Mouse (Mus musculus) cerebral cortex, adult 2 months (tissue): Measurements from ENCODE around the gene Bud23.

Experiments used
- WGBS: fragments of 180-500 bp; shearing (Covaris S2); methylation state at CpG from one replicate; pipeline ENCODE4 v1.1.7; 2018; 5-methylcytosine and 5-hydroxymethylcytosine counted together

Bud23 gene

DNA sequence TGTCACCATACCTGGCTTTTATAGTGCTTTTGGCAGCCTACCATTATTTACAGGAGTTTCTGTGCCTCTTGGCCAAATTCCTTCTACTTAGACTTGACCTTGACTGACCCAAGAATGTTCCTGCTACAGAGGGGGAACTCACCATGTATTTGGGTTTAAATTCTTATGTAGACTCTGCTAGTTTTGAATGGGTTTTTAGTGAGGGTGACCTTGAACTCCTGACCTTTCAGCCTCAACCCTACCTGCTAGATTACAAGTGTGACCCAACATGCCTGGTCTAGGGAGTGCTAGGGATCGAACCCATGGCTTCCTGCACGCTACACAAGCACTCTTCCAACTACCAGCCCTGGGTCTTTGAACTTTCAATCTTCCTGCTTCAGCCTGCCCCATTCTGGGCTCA is 7.3 kb upstream of the Bud23 start:
- WGBS, result 98% methylated on average over 2 of the region's 2 CpGs

DNA sequence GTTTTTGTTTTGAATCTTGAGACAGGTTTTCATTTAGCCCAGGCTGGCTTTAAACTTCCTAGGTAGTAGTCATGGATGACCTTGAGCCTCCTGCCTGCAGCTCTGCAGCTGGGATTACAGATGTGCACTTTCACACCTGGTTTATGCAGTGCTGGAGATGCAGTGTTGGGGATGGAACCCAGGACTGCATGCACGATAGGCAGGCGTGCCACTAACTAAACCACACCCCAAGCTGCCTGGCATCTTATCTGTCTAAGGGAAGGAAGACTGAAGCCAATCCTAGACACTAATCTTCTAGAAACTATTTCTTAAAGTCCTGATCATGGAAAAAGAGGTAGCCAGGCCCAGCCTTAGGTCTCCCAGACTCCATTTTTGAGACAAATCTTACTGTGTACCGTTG is 5.7 kb upstream of the Bud23 start:
- WGBS, result 90% methylated on average over 3 of the region's 3 CpGs

DNA sequence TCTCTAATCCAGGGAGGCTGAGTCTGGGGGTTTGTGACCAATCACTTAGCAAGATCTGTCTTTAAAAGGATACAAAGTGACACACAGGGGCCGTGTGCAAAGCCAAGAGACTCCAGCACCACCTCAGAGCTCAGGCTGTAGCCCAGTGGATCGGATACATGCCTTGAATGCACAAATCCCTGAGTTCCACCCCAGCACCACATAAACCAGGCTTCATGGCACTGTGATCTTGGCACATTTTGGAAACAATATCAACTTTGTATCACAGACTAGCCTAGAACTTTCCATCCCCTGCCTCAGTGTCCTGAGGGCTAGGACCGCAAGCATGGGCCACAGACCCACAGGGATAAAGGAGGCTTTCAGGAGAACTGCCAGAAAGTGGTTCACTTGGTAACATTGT is 1.2 kb upstream of the Bud23 start:
- 88% methylated on average over 3 of the region's 3 CpGs for WGBS

DNA sequence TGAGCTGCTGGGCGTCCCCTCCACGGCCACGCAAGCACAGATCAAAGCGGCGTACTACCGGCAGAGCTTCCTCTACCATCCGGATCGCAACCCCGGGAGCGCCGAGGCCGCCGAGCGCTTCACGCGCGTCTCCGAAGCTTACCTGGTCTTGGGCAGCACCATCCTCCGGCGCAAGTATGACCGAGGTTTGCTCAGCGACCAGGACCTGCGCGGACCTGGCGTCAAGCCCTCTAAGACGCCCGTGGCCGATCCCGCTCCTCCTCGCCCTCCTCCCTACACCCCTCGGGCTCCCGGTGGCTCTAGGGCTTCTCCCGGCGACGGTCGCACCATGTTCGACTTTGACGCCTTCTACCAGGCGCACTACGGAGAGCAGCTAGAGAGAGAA is 385 bp downstream of the Bud23 start:
- under 1% methylated on average over 40 of the region's 40 CpGs for WGBS

DNA sequence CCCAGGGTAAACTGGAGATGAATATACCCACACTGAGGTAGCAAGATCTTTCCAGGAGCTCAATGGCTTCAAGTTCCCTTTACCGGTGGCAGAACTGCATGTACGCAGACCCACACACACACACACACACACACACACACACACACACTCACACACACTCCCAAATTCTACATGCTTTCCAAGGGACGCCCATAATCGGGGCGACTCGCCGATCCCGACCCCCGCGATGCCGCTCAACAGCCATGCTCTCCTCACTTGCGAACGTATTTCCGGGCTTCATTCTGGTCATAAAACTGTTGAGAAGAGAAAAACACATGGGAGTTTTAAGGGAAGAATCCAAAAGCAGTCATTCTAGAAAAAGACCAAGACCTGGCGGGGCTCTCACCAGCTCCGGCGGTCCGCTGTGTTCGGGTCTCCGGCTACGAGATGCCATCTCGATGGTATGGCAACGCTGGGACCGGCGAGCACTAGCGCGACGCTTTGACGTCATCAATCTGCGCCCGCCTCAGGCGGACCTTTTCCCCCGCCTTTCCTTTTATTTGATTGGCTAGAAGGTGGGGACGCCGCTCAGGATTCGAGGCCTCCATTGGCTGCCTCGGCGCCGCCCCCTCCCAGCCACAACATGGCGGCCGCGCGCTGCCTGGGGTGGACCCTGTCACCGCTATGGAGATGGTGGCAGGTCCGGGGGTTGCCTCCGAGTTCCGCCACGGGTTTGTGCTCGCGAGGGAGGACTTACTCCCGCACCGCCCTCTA is 954 bp downstream of the Bud23 start, which contains the start of gene Dnajc30:
Dnajc30 (plus strand) TSS at position 574 of the 753 bp plus-strand sequence.
- under 1% methylated on average over 52 of the region's 52 CpGs for WGBS

DNA sequence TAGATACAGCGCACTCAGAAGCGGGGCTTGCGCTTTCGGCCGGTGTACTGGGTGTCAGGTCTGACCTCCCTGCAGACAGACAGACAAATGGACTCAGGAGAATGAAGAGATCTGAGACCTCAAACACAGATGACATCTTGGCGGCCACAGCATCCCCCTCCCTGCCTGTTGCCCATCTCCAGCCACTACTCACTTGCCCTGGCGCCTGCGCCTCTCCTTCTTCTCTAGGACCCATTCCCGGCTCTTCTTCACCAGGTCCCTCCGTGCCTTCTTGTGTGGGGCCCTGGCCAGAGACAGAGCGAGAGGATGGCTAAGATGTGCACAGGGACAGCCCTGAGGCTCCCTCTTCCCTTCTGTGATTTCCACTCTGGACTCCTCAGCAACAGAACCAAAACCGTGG is 11.4 kb downstream of the Bud23 start:
- 84% methylated on average over 12 of the region's 12 CpGs for WGBS

DNA sequence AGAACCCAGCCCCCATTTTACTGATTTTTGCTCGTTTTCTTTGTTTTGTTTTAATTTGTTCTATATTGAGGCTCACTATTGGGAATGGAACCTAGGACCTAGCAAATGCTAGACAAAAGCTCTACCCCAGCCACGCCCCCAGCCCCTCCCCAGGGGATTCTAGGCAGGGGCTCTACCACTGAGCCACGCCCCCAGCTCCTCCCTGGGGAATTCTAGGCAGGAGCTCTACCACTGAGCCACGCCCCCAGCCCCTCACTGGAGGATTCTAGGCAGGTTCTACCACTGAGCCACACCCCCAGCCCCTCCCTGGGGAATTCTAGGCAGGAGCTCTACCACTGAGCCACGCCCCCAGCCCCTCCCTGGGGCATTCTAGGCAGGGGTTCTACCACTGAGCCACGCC is 15.5 kb downstream of the Bud23 start:
- WGBS, result 86% methylated on average over 6 of the region's 6 CpGs

DNA sequence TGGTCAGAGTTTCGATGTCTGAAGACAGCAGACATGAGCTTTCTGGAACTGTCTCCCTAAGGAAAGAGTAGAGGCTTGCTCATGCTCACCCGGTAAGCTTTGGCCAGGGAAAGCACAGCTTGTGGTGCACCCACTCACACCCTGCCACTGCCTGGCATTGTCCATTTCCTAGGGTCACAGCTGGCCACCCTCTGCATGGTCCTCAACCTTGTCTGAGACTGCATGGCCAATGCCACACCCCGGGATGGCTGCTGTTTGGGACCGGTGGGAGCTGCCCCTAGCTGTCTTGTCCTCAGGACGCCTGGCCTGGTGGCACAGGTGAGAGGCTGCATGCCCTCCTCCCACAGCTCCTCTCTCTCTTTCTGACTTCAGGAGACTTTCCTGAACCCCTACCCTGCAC is 16.2 kb downstream of the Bud23 start:
- 81% methylated on average over 5 of the region's 5 CpGs for WGBS

DNA sequence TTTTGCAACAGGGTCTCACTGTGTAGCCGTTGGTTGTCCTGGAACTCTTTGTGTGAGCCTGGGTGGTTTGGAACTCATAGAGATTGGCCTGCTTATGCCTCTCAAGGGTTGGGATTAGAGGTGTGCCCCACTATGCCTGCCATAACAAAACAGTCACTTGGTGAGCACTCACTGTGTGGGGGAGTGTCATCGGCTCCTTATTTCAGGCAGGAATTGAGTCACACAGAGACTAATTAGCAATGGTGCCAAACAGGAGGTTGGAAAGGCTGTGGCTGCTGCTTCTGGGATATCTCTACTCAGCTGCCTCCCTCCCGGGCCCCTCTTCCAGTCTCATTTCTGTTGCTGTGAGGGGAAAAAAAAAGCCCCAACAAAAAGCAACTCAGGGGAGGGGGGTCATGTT is 20.2 kb downstream of the Bud23 start:
- 55% methylated on average over 3 of the region's 3 CpGs for WGBS

DNA sequence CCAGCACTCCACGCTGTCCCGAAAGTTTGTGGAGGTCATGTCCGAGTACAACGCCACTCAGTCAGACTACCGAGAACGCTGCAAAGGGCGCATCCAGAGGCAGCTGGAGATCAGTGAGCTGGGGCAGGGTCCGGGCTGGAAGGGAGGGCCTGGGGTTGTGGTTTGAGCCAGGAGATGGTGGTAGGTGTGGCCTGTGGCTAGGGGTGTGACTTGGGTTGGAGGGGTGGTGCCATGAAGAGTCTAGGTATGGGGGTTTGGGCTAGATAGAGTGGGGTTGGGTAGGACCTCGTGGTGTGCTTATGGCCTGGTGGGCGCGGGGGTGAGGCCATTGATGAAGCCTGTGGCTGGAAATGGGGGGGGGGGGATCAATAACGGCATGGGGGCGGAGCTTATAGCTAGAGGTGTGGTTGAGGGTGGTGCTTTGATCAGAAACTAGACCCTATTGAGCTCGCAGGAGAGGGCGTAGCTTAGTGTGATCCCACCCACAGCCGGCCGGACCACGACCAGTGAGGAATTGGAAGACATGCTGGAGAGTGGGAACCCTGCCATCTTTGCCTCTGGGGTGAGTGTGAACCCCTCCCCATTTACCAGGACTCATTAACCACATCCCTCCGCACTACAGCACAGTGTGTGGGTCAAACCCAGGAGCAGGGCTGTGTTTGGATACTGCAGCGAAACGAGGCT is 22.5 kb downstream of the Bud23 start:
- whole genome bisulfite sequencing, result 50% methylated on average over 21 of the region's 21 CpGs

DNA sequence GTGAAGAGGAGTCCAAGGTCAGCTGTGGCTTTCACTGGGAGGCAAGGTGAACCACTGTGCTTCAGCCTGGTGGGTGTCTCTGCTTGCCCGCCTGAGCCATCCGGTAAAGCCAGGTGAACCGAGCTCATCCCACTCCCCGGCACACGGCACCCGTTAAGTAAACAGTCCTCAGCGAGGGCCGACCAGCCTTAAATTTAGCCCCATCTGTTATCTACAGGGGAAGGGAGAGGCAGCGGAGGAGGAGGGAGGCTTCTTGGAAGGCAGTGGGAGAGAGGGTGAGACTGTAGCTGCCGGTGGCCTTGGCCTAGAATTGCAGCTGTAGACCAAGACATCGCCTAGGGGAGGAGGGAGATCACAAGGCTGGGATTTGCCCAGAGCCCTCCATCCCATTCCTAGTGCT is 24.0 kb downstream of the Bud23 start:
- 50% methylated on average over 11 of the region's 11 CpGs for WGBS

DNA sequence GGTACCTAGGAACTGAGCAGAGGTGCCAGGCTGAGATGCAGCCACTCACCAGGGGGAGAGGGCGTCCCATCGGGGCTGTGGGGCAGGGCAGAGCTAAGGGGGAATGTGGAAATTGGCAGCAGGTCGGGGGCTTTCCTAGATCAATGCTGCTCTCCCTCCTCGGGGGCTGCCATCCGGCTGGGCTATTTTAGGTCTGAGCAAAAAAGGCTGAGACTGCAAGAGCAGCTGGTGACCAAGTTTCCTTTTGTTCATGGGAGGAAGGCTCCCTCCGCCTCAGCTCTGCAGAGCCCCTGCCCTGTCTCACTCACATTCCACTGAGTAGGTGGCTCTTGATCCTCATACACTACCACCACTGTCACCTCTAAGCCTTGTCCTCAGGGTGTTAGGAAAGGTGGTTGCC is 24.7 kb downstream of the Bud23 start:
- WGBS, result 21% methylated on average over 6 of the region's 6 CpGs

DNA sequence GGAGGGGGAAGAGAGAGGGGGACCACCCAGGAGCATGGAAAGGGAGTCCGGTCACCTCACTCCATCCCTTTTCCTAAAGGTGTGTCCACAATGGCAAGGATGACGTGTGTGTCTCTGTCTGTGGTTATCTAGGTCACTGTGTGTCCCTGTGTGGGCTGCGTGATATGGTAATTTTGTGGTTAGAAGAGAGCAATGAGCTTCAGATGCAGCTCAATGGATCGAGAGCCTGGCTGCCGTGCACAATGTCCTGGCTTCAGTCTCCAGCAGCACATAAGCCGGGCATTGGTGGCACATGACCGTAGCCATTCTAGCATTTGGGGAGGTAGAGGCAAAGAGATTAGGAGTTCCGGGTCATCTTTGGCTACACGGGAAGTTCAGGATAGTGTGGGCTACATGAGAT is 25.2 kb downstream of the Bud23 start:
- WGBS, result 49% methylated on average over 9 of the region's 9 CpGs

DNA sequence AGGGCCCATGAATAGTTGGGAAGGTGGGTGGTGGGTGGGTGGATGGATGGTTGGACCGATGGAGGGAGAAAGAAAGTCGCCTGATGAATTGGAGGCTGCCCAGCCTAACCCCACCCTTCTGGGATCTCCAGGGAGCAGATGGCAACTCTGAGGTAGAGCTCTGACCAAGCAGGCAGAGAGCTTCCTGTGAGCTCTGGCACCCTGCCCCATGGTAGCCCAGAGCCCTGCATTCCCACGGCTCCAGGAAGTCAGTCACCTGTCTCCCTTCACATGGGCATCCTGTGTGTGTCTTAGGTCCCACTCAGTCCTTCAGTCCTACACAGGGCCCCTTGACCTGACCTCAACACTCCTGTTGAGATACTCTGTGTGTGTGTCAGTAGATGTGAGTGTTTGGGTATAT is 26.8 kb downstream of the Bud23 start:
- WGBS, result 36% methylated on average over 3 of the region's 3 CpGs

DNA sequence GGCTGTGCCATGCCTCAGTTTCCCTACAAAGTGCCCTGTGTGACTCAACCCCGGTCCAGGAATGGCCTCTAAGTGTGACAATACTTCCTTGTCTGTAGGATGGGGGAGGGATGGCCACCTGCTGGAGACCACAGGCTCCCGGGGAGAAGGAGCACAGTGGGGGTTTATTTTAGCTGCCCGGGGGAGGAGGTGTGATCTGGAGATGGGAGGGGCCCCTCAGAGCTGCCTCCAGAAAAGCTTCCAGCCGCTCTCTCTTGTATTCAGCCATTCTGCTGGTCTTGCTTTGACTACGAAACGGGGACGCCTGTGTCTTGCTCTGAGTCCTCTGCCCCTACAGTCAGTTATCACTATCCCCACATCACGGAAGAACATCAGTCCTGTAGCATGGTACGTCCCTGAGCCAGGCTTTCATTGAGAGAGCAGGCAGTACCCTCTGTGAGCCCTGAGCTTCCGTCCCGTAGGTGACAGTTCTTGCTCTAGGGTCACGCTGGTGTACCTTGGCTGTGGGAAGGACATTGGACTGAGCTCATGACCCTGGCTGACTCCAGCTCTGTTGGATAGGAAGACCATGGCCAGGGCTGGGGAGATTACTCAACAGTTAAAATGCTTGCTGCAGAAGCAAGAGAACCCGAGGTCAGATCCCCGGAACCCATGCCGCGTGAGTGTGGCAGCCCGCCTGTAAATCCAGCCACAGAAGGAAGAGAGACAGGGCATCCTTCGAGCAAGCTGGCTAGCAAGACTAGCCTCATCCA is 29.0 kb downstream of the Bud23 start:
- WGBS, result 36% methylated on average over 18 of the region's 18 CpGs

DNA sequence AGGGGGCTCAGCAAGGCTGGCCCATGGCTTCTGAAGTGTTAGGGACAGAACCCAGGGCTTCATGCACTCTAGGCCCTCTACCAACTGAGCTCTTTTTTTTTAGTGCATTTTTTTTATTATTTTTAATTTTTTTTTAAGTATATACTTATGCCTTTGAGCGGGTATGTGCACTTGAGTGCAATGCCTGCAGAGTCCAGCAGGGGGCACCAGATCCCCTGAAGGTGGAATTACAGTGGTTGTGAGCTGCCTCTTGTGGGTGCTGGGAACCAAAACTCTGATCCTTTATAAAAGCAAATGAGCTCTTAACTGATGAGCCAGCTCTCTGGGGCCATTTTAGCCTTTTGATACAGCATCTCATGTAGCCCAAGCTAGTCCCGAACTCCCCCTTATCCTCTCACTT is 30.2 kb downstream of the Bud23 start:
- WGBS, result 93% methylated on average over 2 of the region's 2 CpGs

DNA sequence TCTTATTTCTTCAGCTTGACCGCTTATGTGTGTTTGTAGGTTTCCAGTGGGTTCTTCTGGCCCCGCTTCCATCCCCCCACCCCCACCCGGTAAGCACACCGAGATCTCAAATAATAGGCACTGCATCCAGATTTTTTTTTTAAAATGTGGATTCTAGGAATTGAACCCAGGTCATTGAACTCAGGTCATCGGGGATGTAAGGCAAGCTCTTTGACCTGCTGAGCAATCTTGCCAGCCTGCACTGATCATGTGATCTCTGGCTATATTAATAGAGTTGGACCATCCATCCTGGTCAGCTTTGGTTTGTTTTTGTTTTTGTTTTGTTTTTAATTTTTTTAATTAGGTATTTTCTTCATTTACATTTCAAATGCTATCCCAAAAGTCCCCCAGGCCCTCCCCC is 32.2 kb downstream of the Bud23 start:
- WGBS, result 77% methylated on average over 5 of the region's 5 CpGs

DNA sequence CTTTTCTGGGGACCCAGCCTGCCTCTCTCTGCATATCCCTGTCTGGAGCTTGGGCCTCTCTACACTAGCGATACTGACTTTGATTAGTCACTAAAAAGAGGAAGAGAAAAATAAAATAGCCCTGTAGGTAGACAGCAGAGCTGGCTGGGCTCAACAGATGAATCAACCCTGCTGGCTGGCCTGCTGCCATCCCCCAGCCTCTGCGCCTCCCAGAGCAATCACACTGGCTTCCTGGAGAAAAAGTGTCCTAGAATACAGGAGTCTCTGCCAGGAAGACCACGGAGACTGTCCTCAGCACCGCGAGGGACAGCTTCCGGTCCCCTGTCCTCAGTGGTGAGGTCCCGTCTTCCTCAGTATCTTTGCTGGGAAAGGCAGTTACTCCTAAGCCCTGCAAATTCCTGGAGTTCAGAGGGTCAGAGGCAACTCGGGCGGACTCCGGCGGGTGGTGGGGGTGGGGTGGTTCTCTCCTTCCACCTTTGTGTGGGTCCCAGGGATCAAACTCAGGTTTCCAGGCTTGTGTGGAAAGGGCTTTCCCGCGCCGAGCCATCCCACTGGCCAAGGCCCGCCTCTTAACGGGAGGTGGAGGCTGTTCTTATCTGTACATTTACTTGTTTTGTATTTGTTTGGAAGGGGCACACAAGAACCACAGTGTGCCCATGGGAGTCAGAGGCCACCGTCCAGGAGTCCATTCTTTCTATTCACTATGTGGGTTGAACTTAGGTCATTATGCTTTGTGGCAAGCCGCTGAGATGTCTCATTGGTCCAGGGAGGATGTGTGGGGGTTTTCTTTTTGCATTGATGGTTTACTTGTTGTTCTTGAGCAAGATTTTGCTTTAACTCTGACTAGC is 35.5 kb downstream of the Bud23 start:
- 29% methylated on average over 18 of the region's 18 CpGs for WGBS

DNA sequence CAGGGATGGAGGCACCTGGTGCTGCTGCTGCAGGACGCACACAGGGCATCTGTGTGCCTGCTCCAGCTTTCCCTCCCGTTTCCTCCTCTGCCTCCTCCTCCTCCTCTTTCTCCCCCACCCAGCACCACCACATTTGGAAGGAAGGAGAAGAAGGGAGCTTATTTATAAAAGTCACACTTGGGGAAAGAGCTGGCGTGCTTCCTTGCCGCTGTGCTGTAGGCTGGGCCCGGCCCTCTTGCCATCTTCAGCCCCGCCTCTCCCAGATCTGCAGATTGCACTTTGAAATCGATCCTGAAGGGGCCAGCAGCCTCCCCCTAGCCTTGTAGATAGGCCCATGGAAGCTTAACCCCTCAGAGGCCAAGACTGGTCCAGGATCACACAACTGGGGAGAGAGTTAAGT is 38.9 kb downstream of the Bud23 start:
- 9% methylated on average over 7 of the region's 7 CpGs for WGBS

DNA sequence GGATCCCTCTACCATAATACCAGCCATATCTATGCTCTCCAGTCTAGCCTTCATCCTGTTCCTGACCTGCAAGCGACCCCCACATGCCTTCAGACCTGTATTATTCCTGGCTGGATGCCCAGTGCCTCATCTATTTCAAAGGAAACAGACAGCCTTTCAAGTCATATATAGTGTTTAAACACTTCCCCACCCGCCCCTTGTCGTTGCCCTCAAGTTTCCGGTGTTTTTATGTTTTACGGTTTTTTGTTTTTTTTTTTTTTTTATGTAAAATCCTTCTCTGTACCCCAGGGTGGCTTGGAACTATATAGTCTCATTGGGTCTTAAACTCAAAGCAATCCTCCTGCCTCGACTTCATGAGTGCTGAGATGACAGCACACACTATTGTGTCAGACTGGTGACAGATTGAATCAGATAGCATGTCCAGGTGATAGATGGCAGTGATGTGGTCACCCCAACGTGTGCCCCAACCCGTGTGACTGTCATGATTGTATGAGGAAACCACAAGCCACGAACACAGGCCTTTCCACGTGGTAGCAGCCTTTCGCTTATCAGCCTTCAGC is 40.0 kb downstream of the Bud23 start:
- WGBS, result 45% methylated on average over 11 of the region's 11 CpGs

DNA sequence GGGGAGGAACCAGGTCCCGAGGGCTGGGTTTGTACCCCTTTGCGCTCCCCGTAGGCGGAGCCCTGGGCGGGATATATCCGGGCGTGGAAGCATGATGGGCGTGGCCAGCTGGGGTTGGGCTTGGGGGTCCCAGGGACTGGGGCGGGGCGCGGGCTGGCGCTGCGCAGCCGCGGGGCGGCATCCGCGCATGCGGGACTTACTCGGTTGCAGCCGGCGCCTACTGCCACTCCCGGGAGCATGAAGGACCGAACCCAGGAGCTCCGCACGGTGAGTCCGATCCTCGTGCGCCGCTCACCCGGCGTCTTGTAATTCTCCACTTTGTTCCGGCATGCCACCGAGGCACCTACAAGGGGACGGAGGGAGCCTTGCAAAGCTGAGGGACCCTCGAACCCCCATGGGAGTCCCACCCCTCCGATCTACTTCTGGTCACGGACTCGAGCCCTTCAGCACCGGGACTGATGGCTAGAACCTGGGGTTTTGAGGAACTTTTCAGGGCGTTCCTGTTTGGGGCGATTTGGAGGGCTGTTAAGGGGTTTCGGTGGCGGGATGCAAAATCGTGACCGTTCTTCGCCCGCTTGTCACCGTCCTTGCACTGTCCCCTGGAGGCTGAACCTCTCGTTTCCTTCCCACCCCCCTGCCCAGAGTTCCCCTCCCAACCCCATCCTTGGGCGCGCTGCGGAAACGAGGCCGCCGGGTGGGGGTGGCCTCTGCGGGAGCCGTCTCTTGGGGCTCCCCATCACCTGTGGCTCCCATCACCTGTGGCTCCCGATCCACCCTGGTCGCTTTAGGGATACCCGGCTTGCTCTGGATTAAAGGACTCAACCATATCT is 41.2 kb downstream of the Bud23 start, which contains the start of gene Stx1a:
Stx1a (plus strand) TSS at position 139 of the 830 bp plus-strand sequence.
- WGBS, result 1% methylated on average over 61 of the region's 61 CpGs
